Mouse (Mus musculus) lung, postnatal 0 days (tissue): ENCODE results near the gene Slfn1.

Source experiments
- CTCF ChIP-seq: IDR thresholded peaks from 2 replicates; pipeline ENCODE4 v1.5.1; 2016; ENCODE audit warnings: antibody characterized with exemption, mild to moderate bottlenecking
- EP300 ChIP-seq: IDR thresholded peaks from 2 replicates; pipeline ENCODE4 v1.6.1; 2016; ENCODE audit warnings: antibody characterized with exemption, mild to moderate bottlenecking, control low read depth

- no peak for TF ChIP-seq CTCF
- no peak for TF ChIP-seq EP300
These were observed at the start of gene Slfn1 for GRCm38 (mm10) chr11:83116597-83117227.
